Mouse (Mus musculus) lung, adult 2 months (tissue): Measurements from ENCODE around the gene Eloa. TPM values are rescaled to one million over a fixed set of nuclear protein-coding genes. Genes with fewer than 3 reads are reported as not detected.

Source experiments
- DNase-seq: peaks from one replicate; pipeline ENCODE4 v3.0.0; 2022
- H3K4me1 ChIP-seq: fragments of 200-500 bp; 2 replicates; pipeline ENCODE4 v1.6.1; 2011; ENCODE audit warnings: low read length; ENCODE audit not compliant: control insufficient read depth, insufficient read depth
- H3K4me3 ChIP-seq: fragments of 200-500 bp; replicated peaks from 2 replicates; pipeline ENCODE3; 2011; ENCODE audit warnings: low read depth, mild to moderate bottlenecking, control low read depth, low read length; ENCODE audit errors: extremely low read depth
- CTCF ChIP-seq: fragments of 200-500 bp; IDR thresholded peaks from 2 replicates; pipeline ENCODE4 v1.5.1; 2011; ENCODE audit warnings: mild to moderate bottlenecking, low read length, control low read depth; ENCODE audit not compliant: insufficient read depth
- POLR2A ChIP-seq: fragments of 200-500 bp; IDR thresholded peaks from 2 replicates; pipeline ENCODE4 v1.6.1; 2011; ENCODE audit warnings: low read depth, mild to moderate bottlenecking, control low read depth, low read length, borderline replicate concordance; ENCODE audit errors: extremely low read depth
- WGBS: fragments of 180-500 bp; shearing (Covaris S2); methylation state at CpG from one replicate; pipeline ENCODE4 v1.1.7; 2018; 5-methylcytosine and 5-hydroxymethylcytosine counted together
- polyA plus RNA-seq: library from polyadenylated mRNA; depleted of rRNA; stranded (reverse); fragments of >200 nt; gene quantifications from 2 replicates; pipeline ENCODE4 v1.2.3, GENCODE M21; 2012

The Eloa gene
- polyA plus RNA-seq, 1 experiment, result 11.7 TPM

DNA sequence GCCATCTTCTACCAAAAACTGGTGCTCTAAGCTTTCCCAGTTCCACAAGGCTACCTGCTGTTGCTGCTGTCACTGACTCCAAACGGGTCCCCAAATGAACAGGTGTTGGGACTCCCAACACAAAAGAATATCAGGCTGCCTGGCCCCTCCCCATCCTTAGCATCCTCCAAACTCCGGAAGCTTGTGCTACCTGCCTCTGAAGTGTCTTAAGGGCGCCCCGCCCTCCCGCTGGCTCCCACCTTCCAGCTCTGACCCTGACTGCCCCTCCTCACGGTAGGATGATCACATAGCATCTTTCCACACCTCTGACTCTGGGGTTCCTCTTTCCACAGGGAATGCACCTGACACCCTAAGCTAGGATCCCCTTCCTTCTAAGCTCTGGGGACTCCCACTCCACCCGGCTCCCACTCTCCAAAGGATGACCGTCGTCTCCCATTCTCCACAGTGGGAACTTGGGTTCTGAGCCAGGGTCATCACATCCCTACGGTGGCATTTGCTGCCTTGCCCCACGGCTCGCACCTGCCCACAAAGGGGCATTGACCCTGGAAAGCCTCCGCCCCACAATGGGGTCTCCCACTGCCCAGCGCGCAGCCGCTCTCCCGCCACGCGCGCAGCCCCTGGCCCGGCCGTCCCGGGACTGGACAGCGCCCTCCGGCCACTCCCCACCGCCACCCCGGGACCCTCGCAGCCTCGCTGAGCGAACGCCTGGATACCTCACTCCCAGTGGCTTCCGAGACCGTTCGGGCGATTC, 49.6 kb downstream of the Eloa start:
- Histone ChIP-seq H3K4me3 (peak overlapping the region; percentile 82), H3K4me1 (peaks cover 10% of the 10 kb centered on the region)
- TF ChIP-seq CTCF (no peak), POLR2A (no peak)
- DNase-seq, result peak; percentile 46
- 1% methylated on average over 34 of the region's 35 CpGs for WGBS

- TF ChIP-seq CTCF, result no peak
- 85% methylated on average over 11 of the region's 11 CpGs for whole genome bisulfite sequencing
- Histone ChIP-seq H3K4me1 (peaks cover 10% of the 10 kb centered on the region), H3K4me3 (no peak overlapping the region)
- no peak for DNase-seq
Observed at GRCm38 (mm10) chr4:135970585-135970984, 51.0 kb downstream of the Eloa start.

GRCm38 (mm10) chr4:135969070-135969750, 52.4 kb downstream of the Eloa start:
- no peak for DNase-seq
- WGBS, result 82% methylated on average over 13 of the region's 13 CpGs
- no peak for TF ChIP-seq POLR2A
- TF ChIP-seq CTCF, result no peak
- H3K4me3 ChIP-seq, result no peak overlapping the region
- peaks cover 13% of the 10 kb centered on the region for H3K4me1 ChIP-seq

DNA sequence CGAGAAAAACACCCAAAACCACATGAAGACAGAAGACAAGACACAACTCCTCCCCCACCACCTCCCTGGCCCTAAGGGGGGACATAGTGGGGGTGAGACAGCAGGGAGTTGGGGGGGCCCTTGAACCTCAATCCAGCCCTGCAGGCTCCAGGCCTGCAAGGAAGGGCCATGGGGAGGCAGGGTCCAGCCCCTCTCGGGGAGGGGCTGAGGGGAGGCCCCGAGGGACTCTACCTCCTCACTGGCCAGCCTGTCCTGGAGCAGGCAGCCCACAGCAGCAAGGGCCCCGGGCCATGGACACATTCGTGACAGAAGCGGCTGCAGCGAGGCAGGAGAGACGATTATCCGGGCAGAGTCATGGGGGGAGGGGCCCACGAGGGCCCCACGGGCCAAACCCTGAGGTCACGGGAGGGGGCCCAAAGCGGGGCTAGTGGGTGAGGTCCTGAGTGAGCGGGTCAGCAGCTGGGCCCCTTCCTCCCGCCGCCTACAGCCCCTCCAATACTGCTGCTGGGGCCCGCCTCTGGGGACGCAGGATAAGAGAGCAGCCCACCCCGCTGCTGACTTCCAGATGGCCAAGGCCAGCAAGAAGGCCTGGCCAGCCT, 53.2 kb downstream of the Eloa start:
- TF ChIP-seq CTCF, result no peak
- TF ChIP-seq POLR2A, result no peak
- Histone ChIP-seq H3K4me3 (no peak overlapping the region), H3K4me1 (peaks cover 13% of the 10 kb centered on the region)
- DNase-seq, result no peak
- 73% methylated on average over 19 of the region's 19 CpGs for WGBS

GRCm38 (mm10) chr4:135967086-135967760, 54.3 kb downstream of the Eloa start:
- no peak overlapping the region for H3K4me3 ChIP-seq
- 85% methylated on average over 18 of the region's 18 CpGs for WGBS
- DNase-seq, result no peak
- TF ChIP-seq POLR2A (no peak), CTCF (no peak)
- H3K4me1 ChIP-seq, result peaks cover 10% of the 10 kb centered on the region

DNA sequence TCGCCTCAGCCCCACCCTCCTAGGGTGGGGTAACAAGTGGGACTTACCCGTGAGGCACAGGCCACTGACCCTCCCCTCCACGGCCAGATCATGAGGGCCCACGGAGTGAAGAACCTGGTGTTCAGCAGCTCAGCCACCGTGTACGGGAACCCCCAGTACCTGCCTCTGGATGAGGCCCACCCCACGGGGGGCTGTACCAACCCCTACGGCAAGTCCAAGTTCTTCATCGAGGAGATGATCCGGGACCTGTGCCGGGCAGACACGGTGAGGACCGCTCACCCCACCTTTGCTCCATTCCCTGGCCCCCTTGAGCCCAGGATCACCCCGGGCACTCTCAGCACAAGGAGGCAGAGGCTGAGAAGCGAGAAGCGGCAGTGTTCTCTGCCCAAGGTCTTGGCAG, 55.3 kb downstream of the Eloa start:
- no peak for DNase-seq
- Histone ChIP-seq H3K4me3 (no peak overlapping the region), H3K4me1 (peaks cover 4% of the 10 kb centered on the region)
- 91% methylated on average over 16 of the region's 16 CpGs for WGBS
- TF ChIP-seq POLR2A, result no peak
- no peak for TF ChIP-seq CTCF

GRCm38 (mm10) chr4:135965113-135965512, 56.5 kb downstream of the Eloa start:
- WGBS, result 78% methylated on average over 9 of the region's 9 CpGs
- no peak for DNase-seq
- TF ChIP-seq POLR2A, result no peak
- TF ChIP-seq CTCF, result no peak
- Histone ChIP-seq H3K4me3 (no peak overlapping the region), H3K4me1 (peaks cover 3% of the 10 kb centered on the region; the same call in 1 of the 2 replicates)

- DNase-seq, result peak; percentile 73
- 2% methylated on average over 12 of the region's 12 CpGs for WGBS
- H3K4me3 ChIP-seq, result peak overlapping the region; percentile 86
Observed at GRCm38 (mm10) chr4:135964426-135964825, 57.1 kb downstream of the Eloa start.

DNA sequence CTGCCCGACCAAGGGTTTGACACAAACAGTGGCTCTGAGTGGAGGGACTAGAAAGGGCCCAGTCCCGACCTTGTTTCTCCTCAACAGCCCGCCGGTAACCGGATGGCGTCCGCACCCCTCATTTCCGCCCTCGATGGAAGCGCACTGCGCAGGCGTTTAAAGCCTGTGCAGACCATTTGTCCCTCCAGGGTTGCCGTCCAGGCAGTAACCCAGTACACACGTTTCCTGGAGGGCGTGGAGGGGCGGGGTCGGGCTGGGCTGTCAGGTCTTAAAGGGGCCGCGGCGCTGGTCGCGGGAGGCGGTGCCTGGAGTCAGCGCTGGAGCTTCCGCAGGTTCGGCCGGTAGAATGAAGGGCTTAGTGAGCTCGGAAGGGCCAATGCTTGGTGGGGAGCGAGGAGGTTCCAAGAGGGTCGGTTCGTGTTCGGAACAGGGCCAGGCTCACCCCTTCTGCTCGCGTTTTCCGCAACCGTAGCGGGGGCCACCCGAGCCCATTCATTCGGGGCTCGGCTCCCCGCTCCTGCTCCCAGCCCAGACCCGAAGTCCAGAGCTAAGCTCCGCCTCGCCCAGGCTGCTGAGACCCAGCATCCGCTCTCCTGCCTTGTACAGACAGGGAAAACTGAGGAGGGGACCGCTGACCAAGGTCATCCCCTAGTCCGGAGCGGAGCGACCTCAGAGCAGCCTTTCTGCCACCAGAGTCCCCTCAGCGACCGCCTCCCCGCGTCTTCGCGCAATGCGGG, 57.9 kb downstream of the Eloa start, which contains the start of gene Gale:
TSS of gene Gale (plus strand) at position 271 of the 737 bp plus-strand sequence.
- Histone ChIP-seq H3K4me1 (peaks cover 3% of the 10 kb centered on the region; the same call in 1 of the 2 replicates), H3K4me3 (peak within 1 kb of the TSS; percentile 92)
- under 1% methylated on average over 56 of the region's 56 CpGs for WGBS
- peak; percentile 91 for DNase-seq
- TF ChIP-seq CTCF, result no peak
- TF ChIP-seq POLR2A, result peak; percentile 96

More at GRCm38 (mm10) chr4:135964426-135964825, 57.1 kb downstream of the Eloa start:
- H3K4me1 ChIP-seq, result peaks cover 3% of the 10 kb centered on the region; the same call in 1 of the 2 replicates
- TF ChIP-seq CTCF, result no peak
- peak; percentile 78; the same call in 1 of the 2 replicates for TF ChIP-seq POLR2A
